Mouse (Mus musculus) bone marrow, adult 2 months (tissue): ENCODE data around the gene Nts.

Experiments
- CTCF ChIP-seq: fragments of 200-500 bp; IDR thresholded peaks from 2 replicates; pipeline ENCODE4 v1.5.1; 2011; ENCODE audit warnings: low read length, control low read depth; ENCODE audit not compliant: control insufficient read depth, insufficient read depth
- POLR2A ChIP-seq: fragments of 200-500 bp; IDR thresholded peaks from 2 replicates; pipeline ENCODE4 v1.6.1; 2011; ENCODE audit warnings: low read depth, mild to moderate bottlenecking, control low read depth, low read length, borderline replicate concordance; ENCODE audit not compliant: control insufficient read depth

DNA sequence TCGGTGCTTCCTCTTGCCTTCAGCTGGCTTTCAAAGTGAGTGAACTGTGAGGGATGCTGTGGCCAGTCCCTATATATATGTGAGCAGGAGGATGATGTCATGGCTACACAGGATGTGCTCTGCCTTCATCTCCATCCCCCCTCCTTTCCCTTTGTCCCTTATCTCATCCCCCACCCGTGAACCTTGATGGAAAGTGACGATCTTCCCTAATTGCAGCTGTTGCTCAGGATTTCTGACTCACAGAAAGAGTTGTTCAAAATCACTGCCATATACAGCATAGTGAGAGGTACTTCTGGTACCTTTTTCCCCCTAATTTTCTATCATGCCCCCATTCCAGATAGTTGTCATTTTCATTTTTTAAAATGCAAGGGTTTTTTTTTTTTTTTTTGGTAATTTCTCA lies at the start of gene Nts:
- TF ChIP-seq CTCF (no peak), POLR2A (no peak)
